Mouse (Mus musculus): ENCODE measurements around the gene Chrnb1.

DNA sequence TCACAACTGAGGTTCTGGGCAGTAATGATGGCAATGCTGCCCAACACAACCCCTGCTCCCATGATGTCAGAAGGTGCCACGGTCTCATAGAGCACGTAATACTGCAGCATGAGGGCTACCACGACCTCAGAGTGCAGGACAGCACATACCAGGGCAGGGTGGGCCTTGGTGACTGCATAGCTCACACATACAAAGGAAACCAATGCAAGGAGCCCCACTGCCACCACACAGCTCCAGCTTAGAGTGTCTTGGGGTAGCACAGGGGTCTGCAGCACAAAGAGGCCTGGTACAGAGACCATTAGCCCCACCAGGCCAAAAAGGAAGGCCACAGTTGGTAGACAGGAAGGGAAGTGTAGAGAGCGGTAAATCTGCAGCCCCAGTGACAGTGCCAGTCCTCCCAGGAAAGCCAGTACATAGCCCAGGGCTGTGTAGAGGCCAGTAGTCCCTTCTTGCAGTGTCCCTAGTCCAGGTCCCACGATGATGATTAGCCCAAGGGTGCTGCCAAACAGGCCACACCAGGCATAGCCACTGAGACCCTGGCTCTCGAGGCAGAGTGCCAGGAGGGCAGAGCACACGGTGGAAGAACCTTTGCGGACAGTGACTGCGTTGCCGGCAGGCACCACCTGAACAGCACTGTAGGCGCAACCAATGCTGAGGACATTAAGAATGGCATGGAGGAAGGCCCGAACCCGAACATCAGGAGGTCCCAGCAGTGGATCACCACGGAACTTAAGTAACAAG, 35.4 kb downstream of the Chrnb1 start:
- no peak for TF ChIP-seq CTCF (IDR thresholded peaks at IDR 0.05)
- no peak for TF ChIP-seq EP300 (IDR thresholded peaks at IDR 0.05; ENCODE audit: insufficient read depth, low read depth, low read length)
